Mouse (Mus musculus): ENCODE measurements around the gene Gsap. TPM values are rescaled to one million over a fixed set of nuclear protein-coding genes. Genes with fewer than 3 reads are reported as not detected.
"Not testable (repeated sequence)": the region's sequence is repeated elsewhere in the genome, so short reads cannot be mapped to it uniquely, and the experiment has no call there.

The Gsap gene
- polyA plus RNA-seq, 1 experiment from 2014 or later: 4.7 TPM

- 91% methylated on average over 3 of the region's 3 CpGs for WGBS
- Histone ChIP-seq H3K9me3 (no peaks in the 10 kb centered on the region), H3K9ac (no peak overlapping the region), H3K27me3 (no peaks in the 10 kb centered on the region), H3K4me2 (no peak overlapping the region), H3K27ac (replicated peaks) (no peak overlapping the region), H3K36me3 (no peaks in the 10 kb centered on the region), H3K4me1 (replicated peaks) (no peaks in the 10 kb centered on the region), H3K4me3 (no peak overlapping the region)
- no peak for ATAC-seq (ENCODE audit: low read depth)
Observed at GRCm38 (mm10) chr5:21163421-21163820, 22.6 kb upstream of the Gsap start.

GRCm38 (mm10) chr5:21168689-21169345, 17.2 kb upstream of the Gsap start:
- H3K9me3 ChIP-seq: no peaks in the 10 kb centered on the region
- no peak overlapping the region for H3K9ac ChIP-seq
- peak; percentile 65 for ATAC-seq (ENCODE audit: low read depth)
- H3K27me3 ChIP-seq: no peaks in the 10 kb centered on the region
- 67% methylated on average over 8 of the region's 8 CpGs for WGBS
- no peak overlapping the region for H3K4me2 ChIP-seq
- H3K27ac ChIP-seq (replicated peaks): peak overlapping the region; percentile 70
- H3K4me1 ChIP-seq (replicated peaks): peaks cover 39% of the 10 kb centered on the region
- no peak overlapping the region for H3K4me3 ChIP-seq
- H3K36me3 ChIP-seq: no peaks in the 10 kb centered on the region

- Histone ChIP-seq H3K9ac (no peak overlapping the region), H3K4me1 (replicated peaks) (peaks cover 39% of the 10 kb centered on the region), H3K9me3 (no peaks in the 10 kb centered on the region), H3K4me3 (no peak overlapping the region), H3K36me3 (no peaks in the 10 kb centered on the region), H3K4me2 (no peak overlapping the region), H3K27me3 (no peaks in the 10 kb centered on the region), H3K27ac (replicated peaks) (peak overlapping the region; percentile 70)
- ATAC-seq (ENCODE audit: low read depth): no peak
- 57% methylated on average over 3 of the region's 3 CpGs for WGBS
Observed at GRCm38 (mm10) chr5:21169346-21169745, 16.7 kb upstream of the Gsap start.

GRCm38 (mm10) chr5:21169877-21170276, 16.2 kb upstream of the Gsap start:
- H3K9me3 ChIP-seq: no peaks in the 10 kb centered on the region
- no peaks in the 10 kb centered on the region for H3K27me3 ChIP-seq
- no peak for ATAC-seq (ENCODE audit: low read depth)
- 81% methylated on average over 1 of the region's 1 CpGs for WGBS
- H3K36me3 ChIP-seq: no peaks in the 10 kb centered on the region
- no peak overlapping the region for H3K4me2 ChIP-seq
- H3K27ac ChIP-seq (replicated peaks): 0 out of 2 replicates have a peak overlapping the region, but pooled peaks have one; percentile 49
- peaks cover 39% of the 10 kb centered on the region for H3K4me1 ChIP-seq (replicated peaks)
- no peak overlapping the region for H3K9ac ChIP-seq
- no peak overlapping the region for H3K4me3 ChIP-seq

- no peaks in the 10 kb centered on the region for H3K36me3 ChIP-seq
- H3K9ac ChIP-seq: no peak overlapping the region
- H3K4me2 ChIP-seq: no peak overlapping the region
- H3K4me1 ChIP-seq (replicated peaks): peaks cover 43% of the 10 kb centered on the region
- no peak overlapping the region for H3K4me3 ChIP-seq
- 39% methylated on average over 4 of the region's 4 CpGs for WGBS
- no peaks in the 10 kb centered on the region for H3K9me3 ChIP-seq
- no peak for ATAC-seq (ENCODE audit: low read depth)
- peak overlapping the region; percentile 49; the same call in 1 of the 2 replicates for H3K27ac ChIP-seq (replicated peaks)
- no peaks in the 10 kb centered on the region for H3K27me3 ChIP-seq
Observed at GRCm38 (mm10) chr5:21170440-21170839, 15.6 kb upstream of the Gsap start.

GRCm38 (mm10) chr5:21170898-21171297, 15.2 kb upstream of the Gsap start:
- H3K4me3 ChIP-seq: no peak overlapping the region
- no peak overlapping the region for H3K9ac ChIP-seq
- peaks cover 48% of the 10 kb centered on the region for H3K4me1 ChIP-seq (replicated peaks)
- H3K4me2 ChIP-seq: no peak overlapping the region
- WGBS: 47% methylated on average over 5 of the region's 5 CpGs
- no peaks in the 10 kb centered on the region for H3K9me3 ChIP-seq
- H3K27ac ChIP-seq (replicated peaks): peak overlapping the region; percentile 70
- peak; percentile 48 for ATAC-seq (ENCODE audit: low read depth)
- no peaks in the 10 kb centered on the region for H3K36me3 ChIP-seq
- no peaks in the 10 kb centered on the region for H3K27me3 ChIP-seq

DNA sequence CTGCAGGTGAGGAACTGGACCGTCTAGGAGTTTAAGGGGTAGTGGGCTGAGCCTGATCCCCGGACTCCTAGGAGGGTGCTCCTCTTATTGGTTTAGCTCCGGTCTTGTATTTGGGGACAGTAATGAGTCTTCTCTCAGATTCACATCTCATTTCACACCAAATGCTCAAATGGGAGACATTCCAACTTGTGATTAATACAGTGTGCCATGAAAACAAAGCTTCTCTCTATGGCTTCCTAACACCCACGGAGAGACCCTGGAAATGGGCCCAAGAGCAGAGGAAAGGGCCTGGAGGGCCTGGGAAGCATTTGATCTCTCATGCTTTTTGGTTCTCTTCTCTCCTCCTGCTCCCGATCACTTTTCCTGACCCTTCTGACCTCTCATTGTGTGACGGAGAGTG, 14.7 kb upstream of the Gsap start:
- Histone ChIP-seq H3K27me3 (no peaks in the 10 kb centered on the region), H3K27ac (replicated peaks) (peak overlapping the region; percentile 70), H3K4me1 (replicated peaks) (peaks cover 52% of the 10 kb centered on the region), H3K36me3 (no peaks in the 10 kb centered on the region), H3K9me3 (no peaks in the 10 kb centered on the region), H3K4me3 (no peak overlapping the region), H3K9ac (no peak overlapping the region), H3K4me2 (no peak overlapping the region)
- 45% methylated on average over 6 of the region's 6 CpGs for WGBS
- peak; percentile 32; the same call in 1 of the 2 replicates for ATAC-seq (ENCODE audit: low read depth)

DNA sequence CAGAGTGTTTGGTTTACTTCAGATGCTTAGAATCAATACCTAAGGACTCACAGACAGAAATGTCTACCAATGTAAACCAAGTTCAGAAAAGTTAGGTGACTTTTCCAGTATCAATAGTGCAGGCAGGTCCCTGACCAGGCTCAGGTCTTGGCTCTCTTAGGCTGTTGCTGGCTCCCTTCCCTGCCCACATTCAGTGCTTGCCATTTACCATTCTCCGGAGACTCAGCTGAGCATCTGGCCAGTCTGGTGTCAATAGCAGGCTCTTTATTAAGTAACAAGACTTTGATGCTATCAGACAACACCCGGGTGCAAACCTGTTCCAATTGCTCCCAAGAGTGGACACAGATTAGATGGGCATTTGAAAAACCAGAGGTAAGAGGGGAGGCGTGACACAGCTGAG, 13.7 kb upstream of the Gsap start:
- no peak overlapping the region for H3K27ac ChIP-seq (replicated peaks)
- H3K27me3 ChIP-seq: no peaks in the 10 kb centered on the region
- H3K9ac ChIP-seq: no peak overlapping the region
- WGBS: 59% methylated on average over 3 of the region's 3 CpGs
- H3K36me3 ChIP-seq: no peaks in the 10 kb centered on the region
- no peaks in the 10 kb centered on the region for H3K9me3 ChIP-seq
- ATAC-seq (ENCODE audit: low read depth): no peak
- peaks cover 53% of the 10 kb centered on the region for H3K4me1 ChIP-seq (replicated peaks)
- no peak overlapping the region for H3K4me3 ChIP-seq
- no peak overlapping the region for H3K4me2 ChIP-seq

DNA sequence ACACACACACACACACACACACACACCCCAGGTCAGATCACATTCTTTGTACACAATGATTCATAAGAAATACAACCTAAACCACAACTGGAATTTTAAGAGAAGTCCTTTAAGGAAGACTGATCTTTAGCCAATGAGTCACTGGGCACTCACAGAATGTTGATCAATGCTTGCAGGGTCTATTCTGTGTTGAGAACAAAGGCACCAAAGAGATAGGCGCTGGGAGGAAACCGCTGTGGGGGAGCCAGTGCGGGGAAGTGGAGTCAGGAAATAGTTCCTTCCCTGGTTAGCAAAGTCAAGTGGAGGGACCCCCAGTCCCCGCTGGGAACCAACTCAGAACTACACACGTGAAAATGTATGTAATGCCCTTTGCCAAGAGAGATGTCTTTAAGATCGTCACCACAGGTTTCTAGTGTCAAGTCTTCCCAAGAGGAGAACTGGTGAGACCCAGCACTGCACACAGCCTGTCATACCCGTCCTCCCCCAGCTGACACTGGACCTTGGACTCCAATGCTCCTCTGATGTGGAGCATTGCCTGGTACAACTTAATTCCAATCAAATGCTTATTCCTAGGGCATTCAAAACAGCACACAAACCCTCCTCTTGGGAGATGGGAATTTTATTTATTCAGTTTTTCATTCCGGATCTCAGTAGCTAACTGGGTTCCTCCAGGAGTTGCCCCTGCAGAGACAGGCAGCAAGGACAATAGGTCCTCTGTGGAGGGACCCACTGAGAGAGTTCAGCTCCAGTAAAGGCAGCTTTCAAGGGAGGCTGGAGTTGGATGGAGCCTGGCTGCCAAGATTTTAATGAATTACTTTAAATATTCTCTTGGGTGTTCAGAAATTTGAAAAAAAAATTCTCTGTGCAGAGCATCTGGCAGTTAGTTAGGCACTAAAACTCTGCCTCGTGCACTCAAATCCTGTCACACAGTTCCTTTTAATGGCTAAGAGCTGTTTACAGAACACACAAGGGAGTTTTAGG, 10.6 kb upstream of the Gsap start:
- peak; percentile 64 for ATAC-seq (ENCODE audit: low read depth)
- Histone ChIP-seq H3K4me1 (replicated peaks) (peaks cover 36% of the 10 kb centered on the region), H3K27me3 (no peaks in the 10 kb centered on the region), H3K36me3 (no peaks in the 10 kb centered on the region), H3K4me3 (no peak overlapping the region), H3K4me2 (no peak overlapping the region), H3K9ac (no peak overlapping the region), H3K27ac (replicated peaks) (peak overlapping the region; percentile 42), H3K9me3 (peaks cover 7% of the 10 kb centered on the region)
- 26% methylated on average over 9 of the region's 9 CpGs for WGBS

DNA sequence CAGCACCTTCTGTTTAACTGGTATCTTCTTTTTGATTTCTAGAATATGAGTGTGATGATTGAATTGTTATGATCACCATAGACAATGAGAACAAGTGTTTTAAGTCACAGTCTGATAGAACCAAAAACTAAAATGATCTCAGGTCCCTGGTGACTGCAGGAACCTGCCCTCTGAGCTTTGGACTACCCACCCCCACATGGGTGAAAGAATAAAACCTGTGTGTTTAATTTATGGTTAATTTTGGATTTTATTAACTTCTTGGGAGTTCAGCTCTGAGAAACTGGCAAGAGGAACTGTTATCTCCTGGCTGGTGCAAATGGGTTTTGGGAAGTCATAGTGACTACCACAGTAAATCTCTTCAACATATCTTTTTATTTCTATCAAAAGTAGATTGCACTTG, 6.6 kb upstream of the Gsap start:
- H3K36me3 ChIP-seq: no peaks in the 10 kb centered on the region
- no peak overlapping the region for H3K4me3 ChIP-seq
- no peak overlapping the region for H3K4me2 ChIP-seq
- peaks cover 14% of the 10 kb centered on the region for H3K4me1 ChIP-seq (replicated peaks)
- no peaks in the 10 kb centered on the region for H3K27me3 ChIP-seq
- H3K27ac ChIP-seq (replicated peaks): no peak overlapping the region
- H3K9me3 ChIP-seq: peaks cover 15% of the 10 kb centered on the region
- no peak overlapping the region for H3K9ac ChIP-seq
- ATAC-seq (ENCODE audit: low read depth): no peak

DNA sequence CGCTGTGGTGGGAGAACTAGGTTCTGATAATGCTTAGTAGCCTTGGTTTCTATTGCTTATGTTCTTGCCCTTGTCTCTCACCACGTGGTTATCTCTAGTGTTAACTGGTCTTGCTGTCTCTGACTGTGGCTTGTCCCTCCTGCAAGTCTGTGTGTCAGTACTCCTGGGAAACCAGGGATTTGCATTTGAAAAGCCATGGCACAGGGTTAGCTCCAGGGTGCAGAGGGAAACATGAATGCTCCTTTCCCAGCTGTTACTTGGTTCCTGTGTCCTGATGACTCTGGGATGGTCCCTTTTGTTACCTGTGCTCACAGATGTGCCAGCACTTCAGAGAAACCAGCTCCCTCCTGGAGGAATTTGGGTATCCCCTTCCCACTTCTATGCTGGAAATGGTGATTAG, 3.0 kb upstream of the Gsap start:
- H3K4me3 ChIP-seq; H3K36me3 ChIP-seq; H3K27ac ChIP-seq (replicated peaks); ATAC-seq (ENCODE audit: low read depth); H3K9ac ChIP-seq; H3K27me3 ChIP-seq; H3K4me2 ChIP-seq: not testable (repeated sequence)
- 53% methylated on average over 2 of the region's 2 CpGs for WGBS
- H3K9me3 ChIP-seq: peaks cover 15% of the 10 kb centered on the region
- peaks cover 16% of the 10 kb centered on the region; the same call in 1 of the 2 replicates for H3K4me1 ChIP-seq (replicated peaks)

DNA sequence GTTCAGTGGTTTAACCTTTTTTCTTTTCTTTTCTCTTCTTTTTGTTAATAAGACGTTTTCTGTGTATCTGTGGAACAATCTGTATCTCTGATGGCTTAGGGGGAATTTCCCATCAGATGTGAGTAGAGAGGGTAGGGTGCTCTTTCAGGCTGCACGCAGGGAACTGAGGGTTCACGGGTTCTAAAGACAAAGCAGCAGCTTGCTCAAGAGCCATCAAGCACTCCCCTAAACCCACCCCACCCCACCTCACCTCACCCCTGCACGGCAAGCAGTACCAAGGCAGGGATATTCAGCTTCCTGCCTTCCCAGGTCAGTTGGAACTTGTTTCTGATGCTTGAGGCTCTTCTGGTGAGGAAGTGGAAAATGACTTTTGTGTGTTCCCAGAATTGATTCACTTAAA, 766 bp downstream of the Gsap start:
- Histone ChIP-seq H3K36me3 (no peaks in the 10 kb centered on the region), H3K9me3 (0 out of 2 replicates have a peak, but pooled peaks cover 4% of the 10 kb centered on the region), H3K4me3 (peak overlapping the region; percentile 52), H3K27me3 (no peaks in the 10 kb centered on the region), H3K27ac (replicated peaks) (no peak overlapping the region), H3K9ac (peak overlapping the region; percentile 74), H3K4me2 (peak overlapping the region; percentile 72), H3K4me1 (replicated peaks) (peaks cover 16% of the 10 kb centered on the region; the same call in 1 of the 2 replicates)
- peak; percentile 57 for ATAC-seq (ENCODE audit: low read depth)
- WGBS: 6% methylated on average over 4 of the region's 4 CpGs

Measured in neural tube, embryonic 13.5 days (tissue).